Mouse (Mus musculus) T-helper 1 cell (primary cell): ENCODE measurements at regions not wholly inside any gene's neighbourhood (a gene's known extent, or its start where the extent isn't known, plus 50 kb on each side); places are given as distances from the start of the nearest gene placed in this dataset.
"Not testable (repeated sequence)": the region's sequence is repeated elsewhere in the genome, so short reads cannot be mapped to it uniquely, and the experiment has no call there.

Experiments used
- in situ Hi-C: fragments of 300-600 bp; cut with MboI, MseI; formaldehyde crosslinking; loops from one replicate; pipeline ENCODE4 v1.15.1; 2025; ENCODE audit warnings: high pct_unique_total_duplicates

GRCm38 (mm10) chr4:105844675-105845466 lies 55.2 kb downstream of the Gm12728 start:
- in situ Hi-C loops = no loop called here

DNA sequence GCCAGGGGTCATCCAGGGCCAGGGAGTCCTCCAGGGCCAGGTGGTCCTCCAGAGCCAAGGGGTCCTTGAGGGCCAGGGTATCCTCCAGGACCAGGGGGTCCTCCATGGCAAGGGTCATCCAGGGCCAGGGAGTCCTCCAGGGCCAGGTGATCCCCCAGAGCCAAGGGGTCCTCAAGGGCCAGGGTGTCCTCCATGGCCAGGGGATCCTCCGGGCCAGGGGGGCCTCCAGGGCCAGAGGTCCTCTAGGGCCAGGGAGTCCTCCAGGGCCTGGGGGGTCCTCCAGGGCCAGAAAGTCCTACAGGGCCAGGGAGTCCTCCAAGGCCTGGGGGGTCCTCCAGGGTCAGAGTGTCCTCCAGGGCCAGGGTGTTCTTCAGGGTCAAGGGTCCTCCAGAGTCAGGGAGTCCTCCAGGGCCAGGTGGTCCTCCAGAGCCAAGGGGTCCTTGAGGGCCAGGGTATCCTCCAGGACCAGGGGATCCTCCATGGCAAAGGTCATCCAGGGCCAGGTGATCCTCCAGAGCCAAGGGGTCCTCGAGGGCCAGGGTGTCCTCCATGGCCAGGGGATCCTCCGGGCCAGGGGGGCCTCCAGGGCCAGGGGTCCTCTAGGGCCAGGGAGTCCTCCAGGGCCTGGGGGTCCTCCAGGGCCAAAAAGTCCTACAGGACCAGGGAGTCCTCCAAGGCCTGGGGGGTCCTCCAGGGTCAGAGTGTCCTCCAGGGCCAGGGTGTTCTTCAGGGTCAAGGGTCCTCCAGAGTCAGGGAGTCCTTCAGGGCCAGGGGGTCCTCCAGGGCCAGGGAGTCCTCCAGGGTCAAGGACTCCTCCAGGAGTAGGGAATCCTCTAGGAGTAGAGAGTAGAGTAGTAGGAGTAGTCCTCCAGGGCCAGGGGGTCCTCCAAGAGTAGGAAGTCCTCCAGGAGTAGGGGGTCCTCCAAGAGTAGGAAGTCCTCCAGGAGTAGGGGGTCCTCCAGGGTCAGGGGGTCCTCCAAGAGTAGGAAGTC lies 56.6 kb downstream of the Gm12728 start:
- in situ Hi-C loops = not testable (repeated sequence)

- in situ Hi-C loops = no loop called here
Measured at GRCm38 (mm10) chr4:105853086-105853485, 63.4 kb downstream of the Gm12728 start.

GRCm38 (mm10) chr4:105859052-105859864 lies 69.6 kb downstream of the Gm12728 start:
- in situ Hi-C loops = no loop called here

DNA sequence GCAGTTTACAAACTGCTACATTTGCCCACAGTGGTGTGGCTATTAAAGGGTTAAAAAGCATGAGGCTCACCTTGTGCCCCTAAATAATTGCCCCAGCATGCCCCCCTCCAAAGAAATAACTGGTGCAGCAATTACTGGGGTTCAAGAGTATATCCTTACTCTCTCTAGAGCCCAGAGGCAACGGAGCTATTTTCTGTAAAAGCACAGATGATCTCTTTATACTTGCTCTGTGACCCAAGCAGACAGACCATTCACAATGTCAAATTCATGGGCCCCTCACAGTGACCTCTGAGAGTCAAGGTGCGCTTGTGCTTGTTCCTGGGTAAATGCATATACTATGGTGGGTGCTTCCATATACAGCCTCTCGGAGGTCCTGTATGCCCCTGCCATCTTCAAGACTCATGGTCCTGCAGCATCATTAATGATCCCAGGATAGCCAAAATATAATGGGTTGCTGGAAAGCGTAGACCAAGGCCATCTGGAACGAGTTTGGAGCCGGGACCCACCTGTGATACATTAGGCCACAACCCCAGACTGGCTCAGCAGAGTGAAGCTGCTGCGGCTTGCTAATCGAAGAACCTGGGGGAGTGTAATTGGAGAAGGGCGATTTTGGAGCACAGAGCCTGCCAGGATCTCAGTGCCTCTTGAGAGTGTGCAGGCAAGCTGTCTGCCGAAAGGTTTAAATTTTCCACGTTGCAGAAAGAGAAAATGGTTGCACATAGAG lies 71.4 kb downstream of the Gm12728 start:
- in situ Hi-C loops = no loop called here

DNA sequence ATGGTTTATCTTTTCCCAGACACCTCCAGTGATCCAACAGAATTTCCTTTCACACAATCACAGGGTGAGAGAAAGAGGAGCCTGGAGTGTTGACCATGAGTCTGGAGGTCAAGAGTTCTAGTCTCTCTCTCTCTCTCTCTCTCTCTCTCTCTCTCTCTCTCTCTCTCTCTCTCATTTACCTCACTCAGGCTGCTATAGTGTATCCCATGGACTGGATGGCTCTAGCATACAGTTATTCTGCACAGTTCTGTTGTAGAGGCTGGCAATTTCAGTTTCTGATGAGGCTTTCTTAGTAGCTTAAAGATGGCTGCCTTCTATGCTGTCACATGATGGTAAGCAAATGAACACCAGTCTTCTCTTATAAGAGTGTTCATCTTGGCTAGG lies 72.0 kb downstream of the Gm12728 start:
- in situ Hi-C loops = no loop called here

- in situ Hi-C loops = no loop called here
Measured at GRCm38 (mm10) chr4:105870512-105870911, 80.8 kb downstream of the Gm12728 start.

DNA sequence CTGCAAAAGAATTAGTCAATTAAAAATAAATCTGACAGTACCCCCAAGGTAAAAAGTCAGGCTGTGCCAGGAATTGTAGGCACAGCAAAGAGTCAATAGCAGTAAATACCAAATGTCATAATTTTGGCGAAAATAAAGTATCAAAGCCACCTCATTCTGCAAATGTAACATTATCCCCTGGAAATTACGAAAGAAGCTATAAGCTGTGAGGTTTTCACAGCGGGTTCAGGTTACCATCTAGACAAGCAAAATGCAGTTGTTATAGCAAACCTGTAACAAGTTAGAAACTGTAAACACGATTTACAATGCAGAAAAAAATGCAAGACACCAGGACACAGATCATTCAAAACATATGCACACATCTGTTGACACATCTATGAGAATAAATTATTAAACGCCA lies 87.6 kb downstream of the Gm12728 start:
- in situ Hi-C loops = no loop called here

DNA sequence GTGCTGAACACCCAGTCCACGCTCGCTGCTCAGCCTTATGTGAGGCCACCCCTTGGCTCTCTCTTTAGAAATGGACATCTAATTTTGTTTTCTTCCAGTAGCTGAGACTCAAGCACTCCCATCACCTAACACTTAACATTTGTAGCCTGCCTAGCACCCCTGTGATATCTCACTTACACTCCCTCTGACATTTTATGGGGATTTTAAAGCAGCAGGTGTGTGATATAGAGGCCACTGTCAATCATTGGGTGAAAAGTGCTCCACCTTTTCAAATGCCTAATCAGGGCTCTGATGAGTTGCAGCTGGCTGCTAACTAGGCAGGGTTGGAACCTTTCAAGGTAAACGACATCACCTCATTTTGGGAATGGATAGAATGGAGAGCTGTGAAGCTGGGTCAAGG lies 90.2 kb downstream of the Gm12728 start:
- in situ Hi-C loops = no loop called here

DNA sequence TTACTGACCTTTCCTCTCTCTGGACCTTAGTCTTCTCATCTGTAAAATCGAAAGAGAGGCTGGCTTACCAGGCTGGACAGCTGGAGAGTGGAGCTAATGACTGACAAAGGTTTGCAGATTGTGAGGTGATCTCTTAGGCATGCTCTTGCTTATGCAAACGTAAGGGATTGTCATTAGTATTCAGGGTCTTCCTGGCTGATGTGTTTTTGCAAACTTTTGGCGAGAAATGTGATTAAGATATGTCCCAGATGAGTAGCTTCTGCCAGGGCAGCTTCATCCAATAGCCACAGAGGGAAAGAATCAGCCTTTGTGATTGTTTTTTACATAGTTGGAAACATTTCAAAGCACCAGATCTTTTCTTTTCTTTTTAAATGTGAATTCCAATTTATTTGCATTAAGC lies 95.1 kb downstream of the Gm12728 start:
- in situ Hi-C loops = no loop called here

DNA sequence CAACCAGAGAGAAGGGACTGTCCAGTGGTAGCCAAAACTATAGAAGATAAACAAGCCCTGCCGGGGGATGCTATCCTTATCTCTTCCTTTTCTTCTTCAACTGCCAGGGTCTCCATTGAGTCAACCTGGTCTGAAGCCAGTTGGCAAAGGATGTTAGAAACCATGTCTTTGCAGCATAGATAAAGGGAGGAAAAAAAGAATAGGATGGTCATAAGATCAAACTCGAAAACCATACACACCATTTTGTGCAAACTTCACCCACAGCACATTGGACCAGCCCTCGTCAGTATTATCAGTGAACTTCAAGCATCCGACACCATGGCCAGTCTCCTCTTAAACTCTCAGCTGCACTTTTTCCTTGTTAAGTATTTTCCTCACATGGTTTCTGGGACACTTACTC lies 101.8 kb downstream of the Gm12728 start:
- in situ Hi-C loops = no loop called here

DNA sequence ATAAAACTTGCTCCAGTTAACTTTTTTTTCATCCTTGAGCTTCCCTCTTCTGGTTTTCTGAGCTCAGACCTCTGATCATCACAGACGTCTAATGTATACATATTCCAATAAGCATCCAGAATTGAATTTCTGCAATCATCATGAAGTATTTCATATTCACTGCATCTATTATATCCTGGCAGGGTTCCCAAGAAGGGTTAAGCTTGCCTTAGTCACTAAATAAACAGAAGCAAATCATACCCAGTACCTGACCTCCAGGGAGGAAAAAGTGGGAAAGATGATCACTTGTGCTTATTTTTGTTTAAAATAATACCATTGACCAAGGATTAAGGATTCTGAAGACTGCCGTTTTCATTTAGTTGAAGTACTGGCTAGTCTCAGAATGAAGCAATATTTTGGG lies 102.4 kb downstream of the Gm12728 start:
- in situ Hi-C loops = no loop called here

- in situ Hi-C loops = no loop called here
Measured at GRCm38 (mm10) chr4:105895116-105895515, 105.4 kb downstream of the Gm12728 start.

DNA sequence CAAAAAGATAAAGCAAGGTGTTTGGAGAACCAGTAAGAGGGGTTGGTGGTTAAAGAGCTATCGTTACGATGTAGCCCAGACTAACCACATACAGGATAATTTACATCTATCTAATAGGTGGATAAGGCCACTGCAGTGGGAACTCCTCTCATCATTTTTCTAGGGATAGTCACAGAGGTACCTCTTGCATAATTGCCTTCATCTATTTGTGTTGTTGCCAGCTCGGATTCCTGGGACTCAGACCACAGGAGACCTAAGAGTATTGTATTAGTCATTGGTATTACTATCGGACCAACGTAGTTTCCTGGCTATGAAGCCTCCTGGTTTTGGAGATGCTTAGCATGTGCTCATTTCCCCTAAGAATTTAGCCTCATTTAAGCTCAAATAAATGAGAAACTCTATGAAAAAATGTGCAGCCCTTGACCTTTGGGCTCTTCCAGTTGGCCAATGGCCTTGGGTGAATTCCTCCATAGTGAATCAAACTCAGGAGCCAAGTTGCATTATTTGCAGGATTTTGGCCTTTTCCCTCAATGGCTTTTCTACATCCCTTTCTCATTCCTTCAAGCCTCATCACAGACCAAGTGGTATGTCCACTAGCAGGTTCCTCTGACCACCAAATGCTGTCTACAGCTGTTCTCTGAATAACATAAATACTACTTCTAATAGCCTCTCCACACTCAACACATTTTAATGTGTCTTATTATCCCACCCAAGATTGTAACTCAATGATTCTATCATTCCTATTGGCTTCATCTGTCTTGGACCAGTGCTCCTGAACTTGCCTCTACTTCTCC lies 108.6 kb downstream of the Gm12728 start:
- in situ Hi-C loops = no loop called here

GRCm38 (mm10) chr4:105904896-105905295 lies 115.2 kb downstream of the Gm12728 start:
- in situ Hi-C loops = no loop called here

- in situ Hi-C loops = no loop called here
Measured at GRCm38 (mm10) chr4:105906411-105906810, 116.7 kb downstream of the Gm12728 start.

DNA sequence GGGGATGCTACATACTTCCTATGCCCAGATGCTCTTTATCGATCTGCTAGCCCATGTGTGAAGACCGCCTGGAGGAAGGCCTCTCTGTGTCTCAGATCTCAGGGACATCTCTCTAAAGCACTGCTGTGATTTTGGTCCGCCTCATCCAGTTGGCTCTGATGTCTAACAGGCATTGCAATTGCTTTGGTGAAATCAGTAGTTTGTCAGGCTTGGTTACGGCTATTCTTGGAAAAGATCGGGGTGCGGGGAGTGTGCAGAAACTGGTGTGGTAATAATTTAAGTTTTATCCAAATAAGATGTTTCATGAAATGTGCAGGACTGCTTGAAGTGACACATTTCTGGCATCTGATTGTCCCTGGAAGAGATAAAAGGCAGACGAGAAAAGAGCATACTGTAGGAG lies 117.9 kb downstream of the Gm12728 start:
- in situ Hi-C loops = no loop called here

- in situ Hi-C loops = no loop called here
Measured at GRCm38 (mm10) chr4:105908281-105908680, 118.6 kb downstream of the Gm12728 start.

- in situ Hi-C loops = no loop called here
Measured at GRCm38 (mm10) chr4:105909272-105909671, 119.6 kb downstream of the Gm12728 start.

DNA sequence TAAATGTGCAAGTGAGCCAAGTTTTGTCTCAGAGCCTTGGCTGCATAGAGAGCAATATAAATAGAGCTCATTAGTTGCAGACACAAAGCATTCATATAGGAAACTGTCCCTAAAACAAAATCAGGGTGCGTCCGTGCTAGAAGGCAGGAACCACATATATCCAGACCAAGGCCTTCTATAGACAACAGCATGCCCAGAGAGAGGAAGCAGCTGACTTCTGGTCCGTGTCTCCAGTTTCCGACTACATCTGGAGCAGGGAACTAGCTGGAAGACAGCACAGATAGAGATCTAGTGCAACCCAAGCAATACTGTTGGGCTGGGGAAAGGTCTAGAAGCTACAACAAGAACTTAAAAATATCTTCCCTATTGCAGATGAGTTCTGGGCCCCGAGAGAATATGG lies 121.0 kb downstream of the Gm12728 start:
- in situ Hi-C loops = no loop called here
